Mouse (Mus musculus): ENCODE measurements at regions not wholly inside any gene's neighbourhood (a gene's known extent, or its start where the extent isn't known, plus 50 kb on each side); places are given as distances from the start of the nearest gene placed in this dataset.

DNA sequence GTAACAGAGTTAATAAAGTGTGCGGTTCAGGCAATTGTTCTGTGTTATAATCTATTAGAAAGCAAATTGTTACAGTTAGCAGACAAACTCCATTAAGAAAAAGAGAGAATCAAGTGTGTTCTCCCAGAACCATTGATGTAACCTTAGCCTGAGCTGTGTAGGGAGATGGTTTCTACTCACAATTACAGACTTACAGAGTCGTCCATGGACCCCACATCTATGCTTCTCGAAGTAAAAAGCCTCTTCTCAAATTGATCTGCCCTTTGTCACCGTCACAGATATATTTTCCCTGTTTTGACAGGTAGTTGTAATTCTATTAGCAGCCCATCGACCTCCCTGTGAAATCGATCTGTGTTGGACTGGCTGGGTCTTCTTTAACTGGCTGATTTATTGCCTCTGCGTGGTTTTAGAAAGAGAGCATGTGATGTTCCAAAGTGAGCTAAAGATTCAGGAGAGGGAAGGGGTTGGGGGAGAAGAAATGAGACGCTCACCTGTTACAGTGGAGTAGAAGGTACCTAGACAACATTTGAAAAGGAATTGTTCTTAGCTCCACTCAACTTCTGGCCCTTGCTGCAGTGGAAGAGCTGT lies 54.7 kb upstream of the Map3k7 start:
- no peak overlapping the region for H3K4me3 ChIP-seq (ENCODE audit: low read depth, low read length)
- no peak for TF ChIP-seq TAL1 (conservative IDR thresholded peaks at IDR 0.05; ENCODE audit: low read depth, low read length)
- TF ChIP-seq POLR2AphosphoS5 (IDR thresholded peaks at IDR 0.05; ENCODE audit: insufficient replicate concordance, low read depth, low read length): no peak
- no peak for TF ChIP-seq GATA1 (IDR thresholded peaks at IDR 0.05; ENCODE audit: borderline replicate concordance, low read length)
- TF ChIP-seq GATA2 (IDR thresholded peaks at IDR 0.05; ENCODE audit: borderline replicate concordance, low read depth, low read length): no peak
- TF ChIP-seq CTCF (IDR thresholded peaks at IDR 0.05; ENCODE audit: low read depth, low read length): no peak
- DNase-seq (ENCODE audit: low spot score) (no peak), ATAC-seq (ENCODE audit: extremely low read depth, insufficient number of reproducible peaks, low FRiP score, poor library complexity, severe bottlenecking) (no peak)
- no peaks in the 10 kb centered on the region for H3K9me3 ChIP-seq (replicated peaks)
- no peaks in the 10 kb centered on the region for H3K27me3 ChIP-seq (ENCODE audit: insufficient read depth, low read length)
- H3K36me3 ChIP-seq (replicated peaks): no peaks in the 10 kb centered on the region
- no peaks in the 10 kb centered on the region for H3K4me1 ChIP-seq (ENCODE audit: insufficient read depth, low read depth, low read length)
